Mouse (Mus musculus) hindbrain, postnatal 0 days (tissue): Measurements from ENCODE around the gene Nelfb. TPM values are rescaled to one million over a fixed set of nuclear protein-coding genes. Genes with fewer than 3 reads are reported as not detected.

Experiments
- ATAC-seq: fragments of 200-750 bp; cut with Nextera tagmentation; 2 replicates; pipeline ENCODE4 v1.8.0; 2017; ENCODE audit warnings: mild to moderate bottlenecking, moderate TSS enrichment, moderate library complexity
- DNase-seq: peaks from one replicate; pipeline ENCODE4 v3.0.0-alpha.2; 2015; ENCODE audit warnings: low spot score
- H3K27ac ChIP-seq: fragments of 300-500 bp; sonication (generic); 2 replicates; pipeline ENCODE4 v1.5.1; 2014; ENCODE audit warnings: mild to moderate bottlenecking
- H3K27me3 ChIP-seq: fragments of 300-500 bp; sonication (generic); 2 replicates; pipeline ENCODE4 v1.6.1; 2014; ENCODE audit warnings: low read length, mixed read lengths; ENCODE audit not compliant: insufficient read depth
- H3K36me3 ChIP-seq: fragments of 300-500 bp; sonication (generic); 2 replicates; pipeline ENCODE4 v1.6.1; 2014; ENCODE audit warnings: low read length, mixed read lengths; ENCODE audit not compliant: insufficient read depth
- H3K4me1 ChIP-seq: fragments of 300-500 bp; sonication (generic); 2 replicates; pipeline ENCODE4 v1.6.1; 2014; ENCODE audit warnings: antibody characterized with exemption, low read length, mixed read lengths; ENCODE audit not compliant: insufficient read depth
- H3K4me2 ChIP-seq: fragments of 300-500 bp; sonication (generic); 2 replicates; pipeline ENCODE4 v1.6.1; 2014; ENCODE audit warnings: low read depth, mild to moderate bottlenecking, low read length, moderate library complexity, mixed read lengths
- H3K4me3 ChIP-seq: fragments of 300-500 bp; sonication (generic); 2 replicates; pipeline ENCODE4 v1.5.1; 2014; ENCODE audit warnings: low read length
- H3K9ac ChIP-seq: fragments of 300-500 bp; sonication (generic); replicated peaks from 2 replicates; pipeline ENCODE4 v1.6.1; 2014; ENCODE audit warnings: mild to moderate bottlenecking, low read length, moderate library complexity, mixed read lengths
- H3K9me3 ChIP-seq: fragments of 300-500 bp; sonication (generic); 2 replicates; pipeline ENCODE4 v1.6.1; 2016; ENCODE audit warnings: low read length, mixed read lengths
- CTCF ChIP-seq: IDR thresholded peaks from 2 replicates; pipeline ENCODE4 v1.5.1; 2016; ENCODE audit warnings: antibody characterized with exemption, control low read depth, low read depth
- WGBS: fragments of 180-500 bp; shearing (Covaris S2); extraction: QIAGEN DNeasy Blood & Tissue Kit; methylation state at CpG from one replicate; pipeline ENCODE4 v1.1.7; 2014; 5-methylcytosine and 5-hydroxymethylcytosine counted together
- polyA plus RNA-seq: library from polyadenylated mRNA; unstranded; fragments of >200 nt; fragmentation: Nextera tagmentation; extraction: Ambion mirVana; gene quantifications from 2 replicates; pipeline ENCODE4 v1.2.1, GENCODE M21; 2015
- total RNA-seq: library from RNA; depleted of rRNA; stranded (reverse); fragments of >200 nt; gene quantifications from 2 replicates; pipeline ENCODE4 v1.2.3, GENCODE M21; 2014

Nelfb gene
- total and polyA plus RNA-seq, 2 experiments from 2014 or later: 82.0 to 90.3 TPM

DNA sequence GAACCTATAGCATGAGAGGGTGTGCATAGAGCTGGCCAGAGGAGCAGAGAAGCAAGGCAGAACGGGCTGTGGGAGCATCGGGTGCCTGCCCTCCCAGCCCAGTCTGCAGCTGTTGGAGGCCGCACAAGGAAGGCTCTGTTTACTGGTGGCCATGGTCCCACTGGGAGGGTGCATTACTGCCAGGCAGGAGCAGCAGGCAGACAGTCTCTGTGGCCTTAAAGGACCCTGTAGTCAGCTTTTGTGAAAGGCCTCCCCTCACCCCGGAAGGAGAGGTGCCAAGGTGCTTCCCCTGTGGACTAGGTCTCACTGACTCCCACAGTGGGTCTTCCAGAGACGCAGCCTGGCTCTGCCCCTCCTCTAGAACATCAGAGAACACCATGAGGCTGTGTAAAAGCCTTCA, 15.6 kb upstream of the Nelfb start:
- Histone ChIP-seq H3K27ac (no peak overlapping the region), H3K36me3 (no peaks in the 10 kb centered on the region), H3K27me3 (no peaks in the 10 kb centered on the region), H3K9me3 (no peaks in the 10 kb centered on the region), H3K4me1 (peaks cover 19% of the 10 kb centered on the region), H3K9ac (no peak overlapping the region), H3K4me2 (no peak overlapping the region), H3K4me3 (no peak overlapping the region)
- ATAC-seq: no peak
- TF ChIP-seq CTCF: no peak
- peak; percentile 21 for DNase-seq
- WGBS: 79% methylated on average over 5 of the region's 5 CpGs

DNA sequence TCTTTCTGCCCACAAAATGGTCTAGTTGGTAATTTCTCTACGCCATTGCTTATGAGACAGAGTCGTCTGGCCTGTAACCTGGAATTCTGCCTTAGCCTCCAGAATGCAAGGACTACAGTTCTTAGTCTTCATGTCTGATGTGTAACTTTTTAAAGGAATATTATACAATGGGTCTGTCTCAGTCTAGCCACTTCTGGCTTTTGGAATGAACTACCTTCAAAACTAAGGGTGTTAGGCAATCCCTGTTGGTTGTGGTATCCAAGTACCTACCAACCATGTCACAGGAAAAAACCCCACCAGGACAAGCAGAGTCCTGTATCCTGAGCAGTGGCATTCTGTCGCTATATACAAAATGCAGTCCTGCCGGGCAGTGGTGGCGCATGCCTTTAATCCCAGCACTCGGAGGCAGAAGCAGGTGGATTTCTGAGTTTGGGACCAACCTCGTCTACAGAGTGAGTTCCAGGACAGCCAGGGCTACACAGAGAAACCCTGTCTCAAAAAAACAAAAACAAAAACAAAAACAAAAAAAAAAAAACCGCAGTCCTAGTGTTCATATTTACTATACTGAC, 14.6 kb upstream of the Nelfb start:
- H3K4me1 ChIP-seq: peaks cover 19% of the 10 kb centered on the region
- TF ChIP-seq CTCF: no peak
- no peak for DNase-seq
- peak overlapping the region; percentile 97 for H3K27ac ChIP-seq
- 66% methylated on average over 8 of the region's 8 CpGs for WGBS
- H3K9me3 ChIP-seq: no peaks in the 10 kb centered on the region
- H3K4me2 ChIP-seq: peak overlapping the region; percentile 57; the same call in 1 of the 2 replicates
- no peak overlapping the region for H3K9ac ChIP-seq
- no peak for ATAC-seq
- H3K27me3 ChIP-seq: no peaks in the 10 kb centered on the region
- H3K4me3 ChIP-seq: no peak overlapping the region; the same call in 1 of the 2 replicates
- no peaks in the 10 kb centered on the region for H3K36me3 ChIP-seq

- Histone ChIP-seq H3K9me3 (no peaks in the 10 kb centered on the region), H3K4me1 (peaks cover 19% of the 10 kb centered on the region), H3K27me3 (no peaks in the 10 kb centered on the region), H3K4me2 (peak overlapping the region; percentile 57), H3K36me3 (no peaks in the 10 kb centered on the region), H3K9ac (peak overlapping the region; percentile 68), H3K4me3 (peak overlapping the region; percentile 80), H3K27ac (peak overlapping the region; percentile 97)
- peak; percentile 100 for DNase-seq
- no peak for TF ChIP-seq CTCF
- 2% methylated on average over 41 of the region's 41 CpGs for WGBS
- ATAC-seq: peak; percentile 97
Measured at GRCm38 (mm10) chr2:25224766-25225752, 13.8 kb upstream of the Nelfb start.

GRCm38 (mm10) chr2:25224492-25224765, 13.1 kb upstream of the Nelfb start, which contains the start of gene Tubb4b:
Gene Tubb4b, minus strand, starts transcription at chr2:25224702.
- no peaks in the 10 kb centered on the region for H3K9me3 ChIP-seq
- no peaks in the 10 kb centered on the region for H3K27me3 ChIP-seq
- H3K9ac ChIP-seq: peak within 1 kb of the TSS; percentile 87
- H3K27ac ChIP-seq: peak within 1 kb of the TSS; percentile 97
- DNase-seq: no peak
- under 1% methylated on average over 17 of the region's 17 CpGs for WGBS
- no peak for ATAC-seq
- H3K4me3 ChIP-seq: peak within 1 kb of the TSS; percentile 80
- peak within 1 kb of the TSS; percentile 84 for H3K4me2 ChIP-seq
- peak; percentile 62 for TF ChIP-seq CTCF
- H3K4me1 ChIP-seq: peaks cover 19% of the 10 kb centered on the region
- no peaks in the 10 kb centered on the region for H3K36me3 ChIP-seq

DNA sequence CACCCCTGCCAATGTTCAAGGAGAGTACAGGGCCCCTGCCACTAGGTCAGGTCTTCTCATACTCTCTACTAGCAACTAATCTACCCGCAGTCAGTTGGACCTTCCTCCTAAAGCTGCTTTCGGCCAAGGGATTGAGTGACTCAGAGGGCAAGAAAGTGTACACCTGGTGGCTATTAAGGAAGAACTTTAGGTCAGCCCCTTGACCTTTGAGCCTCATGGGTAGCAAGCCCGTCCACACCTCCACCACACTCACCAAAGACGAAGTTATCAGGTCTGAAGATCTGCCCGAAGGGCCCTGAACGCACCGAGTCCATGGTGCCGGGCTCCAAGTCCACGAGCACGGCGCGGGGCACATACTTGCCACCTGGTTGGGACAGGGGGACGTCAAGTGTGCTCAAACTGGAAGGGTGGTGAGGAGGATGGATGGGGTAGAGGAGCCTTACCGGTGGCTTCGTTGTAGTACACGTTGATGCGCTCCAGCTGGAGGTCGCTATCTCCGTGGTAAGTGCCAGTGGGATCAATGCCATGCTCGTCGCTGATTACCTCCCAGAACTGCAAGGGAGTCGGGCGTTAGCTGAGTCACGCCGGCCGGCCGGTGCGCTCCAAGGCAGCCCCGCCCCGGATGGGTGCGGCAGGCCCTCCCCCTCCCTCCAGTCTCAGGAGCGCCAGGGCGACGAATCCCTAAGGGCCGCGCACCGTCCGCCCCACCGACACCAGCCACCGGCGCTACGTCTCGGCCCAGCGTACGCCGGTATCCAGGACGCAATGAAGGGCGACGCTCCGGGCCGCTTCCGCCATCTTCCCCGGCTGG, 12.6 kb upstream of the Nelfb start:
- Histone ChIP-seq H3K4me2 (peak overlapping the region; percentile 84), H3K9ac (peak overlapping the region; percentile 87), H3K9me3 (no peaks in the 10 kb centered on the region), H3K27ac (peak overlapping the region; percentile 95), H3K36me3 (no peaks in the 10 kb centered on the region), H3K27me3 (no peaks in the 10 kb centered on the region), H3K4me1 (peaks cover 18% of the 10 kb centered on the region), H3K4me3 (peak overlapping the region; percentile 80)
- WGBS: 3% methylated on average over 47 of the region's 53 CpGs
- ATAC-seq (peak; percentile 12; the same call in 1 of the 2 replicates), DNase-seq (no peak)
- no peak for TF ChIP-seq CTCF

- Histone ChIP-seq H3K9ac (no peak overlapping the region), H3K4me2 (no peak overlapping the region), H3K4me3 (no peak overlapping the region), H3K36me3 (no peaks in the 10 kb centered on the region), H3K27me3 (no peaks in the 10 kb centered on the region), H3K4me1 (peaks cover 12% of the 10 kb centered on the region), H3K9me3 (no peaks in the 10 kb centered on the region), H3K27ac (no peak overlapping the region)
- TF ChIP-seq CTCF: no peak
- 73% methylated on average over 5 of the region's 5 CpGs for WGBS
- no peak for ATAC-seq
- DNase-seq: no peak
Measured at GRCm38 (mm10) chr2:25221331-25221772, 10.1 kb upstream of the Nelfb start.
